Mouse (Mus musculus) CD8-positive naive resting alpha-beta T cell, adult 2 months (primary cell): ENCODE measurements around the gene Rpl36.

Experiments
- DNase-seq, 2 experiments: peaks; one replicate each; pipeline ENCODE4 v3.0.0; 2022; ENCODE audit warnings: low read depth in 2 of 2, low spot score in 2 of 2

Gene Rpl36

GRCm38 (mm10) chr17:56613236-56613844, at the start of gene Rpl36:
Rpl36 (plus strand) TSS chr17:56613416.
- DNase-seq: peak; percentile 93

DNA sequence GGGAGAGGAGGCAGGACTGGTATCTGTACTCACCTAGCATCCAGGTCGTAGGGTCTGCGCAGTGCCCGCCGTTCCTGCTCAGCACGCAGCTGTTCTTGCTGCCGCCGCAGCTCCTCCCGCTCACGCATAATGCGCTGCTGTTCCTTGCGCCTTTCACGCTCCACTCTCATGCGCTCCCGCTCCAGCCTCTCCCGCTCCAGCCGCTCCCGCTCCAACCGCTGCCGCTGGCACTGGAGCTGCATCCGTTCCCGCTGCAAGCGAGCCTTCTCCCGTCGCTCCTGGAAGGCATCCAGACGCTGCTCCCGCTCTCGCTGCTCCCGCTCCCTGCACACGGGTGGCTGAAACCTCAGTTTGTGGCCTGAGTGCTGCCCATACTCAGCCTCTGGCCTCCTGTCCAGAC, 46.9 kb upstream of the Rpl36 start:
- DNase-seq: no peak

- DNase-seq: no peak
These were observed 46.3 kb upstream of the Rpl36 start for GRCm38 (mm10) chr17:56566918-56567317.

DNA sequence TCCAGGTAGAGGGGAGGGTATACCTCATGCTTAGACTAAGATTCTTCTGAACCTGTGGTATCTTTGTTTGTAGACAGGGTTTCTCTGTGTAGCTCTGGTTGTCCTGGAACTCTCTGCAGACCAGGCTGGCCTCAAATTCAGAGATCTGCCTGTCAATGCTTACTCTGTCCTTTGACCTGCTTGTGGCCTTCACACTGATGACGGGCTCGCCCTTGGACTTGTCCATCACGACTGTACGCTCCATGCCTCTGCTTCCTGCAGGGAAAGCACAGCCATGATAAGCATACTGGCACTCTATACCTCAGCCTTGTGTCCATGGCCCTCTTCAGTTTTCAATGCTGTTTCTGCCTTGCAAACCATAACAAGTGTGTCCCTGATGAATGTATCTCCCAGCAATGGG, 45.8 kb upstream of the Rpl36 start:
- no peak for DNase-seq

DNA sequence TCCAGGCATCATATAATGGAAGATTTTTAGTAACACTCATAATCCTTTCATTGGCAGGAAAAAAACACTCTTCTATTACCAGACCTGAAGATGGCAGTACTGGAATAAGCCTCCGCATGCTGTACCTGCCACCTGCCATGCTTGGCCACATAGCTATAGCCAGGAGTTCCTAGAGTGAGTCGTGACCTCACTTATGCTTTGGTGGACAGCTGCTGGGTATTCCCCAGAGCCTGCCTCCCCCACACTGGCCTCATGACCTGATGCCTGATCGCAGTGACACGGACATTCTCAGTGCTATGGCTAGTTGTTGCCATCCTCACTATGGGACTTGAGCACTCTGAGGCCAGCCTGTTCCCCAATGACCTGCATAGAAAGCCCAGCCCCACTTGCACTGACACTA, 42.9 kb upstream of the Rpl36 start:
- DNase-seq: no peak

DNA sequence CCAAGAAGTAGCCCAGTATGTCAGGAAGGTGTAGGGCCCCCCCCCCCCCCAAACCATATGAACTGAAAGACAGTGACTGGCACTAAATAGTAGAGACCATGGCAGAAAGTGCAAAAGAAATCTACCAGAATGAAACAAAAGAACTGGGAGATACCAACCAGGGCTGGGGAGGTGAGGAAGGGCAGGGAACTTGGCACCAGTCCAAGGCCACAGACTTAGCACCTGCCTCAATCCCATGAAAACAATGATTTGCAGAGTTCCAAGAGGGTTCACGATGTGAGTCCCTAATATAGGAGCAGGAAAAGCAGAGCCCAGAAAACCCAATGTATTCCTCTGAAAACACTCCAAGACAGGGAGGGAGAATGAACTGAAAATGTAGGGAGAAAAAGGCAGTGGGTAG, 41.1 kb upstream of the Rpl36 start:
- no peak for DNase-seq

GRCm38 (mm10) chr17:56572939-56573338, 40.3 kb upstream of the Rpl36 start:
- no peak for DNase-seq

DNA sequence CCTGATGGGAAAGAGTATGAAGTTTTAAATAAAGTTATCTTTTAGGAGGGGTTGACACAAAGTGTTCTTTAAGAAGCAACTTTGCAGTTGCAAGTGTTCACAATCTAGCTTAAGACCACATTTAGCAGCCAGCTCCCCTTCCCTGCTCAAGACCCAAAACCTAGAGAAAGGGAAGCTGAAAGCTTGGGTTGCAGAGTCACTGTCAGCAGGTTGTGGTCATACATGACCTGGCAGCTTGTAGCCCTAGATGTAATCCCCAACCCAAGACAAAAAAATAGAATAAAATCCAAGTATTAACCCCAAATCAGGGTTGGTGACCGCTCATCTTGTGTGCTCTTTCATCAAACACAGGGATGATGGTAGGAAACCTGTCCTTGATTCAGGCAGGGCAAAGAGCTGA, 30.1 kb upstream of the Rpl36 start:
- no peak for DNase-seq

DNA sequence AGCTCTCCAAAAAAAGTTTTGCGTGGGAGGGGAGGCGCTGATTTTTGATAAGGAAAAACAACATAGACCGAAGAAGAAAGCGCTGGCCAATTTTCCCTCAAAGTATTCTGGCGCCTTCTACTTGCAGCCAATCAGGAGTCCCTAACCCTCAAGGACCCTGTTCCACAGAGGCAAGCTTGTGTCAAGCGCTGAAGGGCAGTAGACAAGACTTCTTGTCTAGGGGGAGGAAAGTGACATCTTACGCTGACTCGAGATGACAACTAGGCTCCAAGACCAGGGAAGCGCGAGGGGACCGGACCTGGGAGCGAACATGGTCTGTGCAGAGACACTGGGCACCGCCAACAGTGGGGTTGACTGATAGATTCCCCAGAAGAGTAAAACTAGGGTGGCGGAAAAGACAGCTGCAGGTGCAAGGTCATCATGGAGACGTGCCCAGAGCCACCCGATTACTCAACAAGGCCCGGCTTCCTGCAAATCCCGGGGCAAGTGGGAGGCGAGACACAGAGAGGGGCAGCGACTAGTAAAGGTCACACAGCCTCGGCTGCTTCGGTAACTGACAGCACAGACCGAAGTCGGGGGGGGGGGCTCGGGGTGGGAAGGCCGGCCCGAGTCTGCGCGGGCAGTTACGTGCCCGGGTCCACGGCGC, 29.5 kb upstream of the Rpl36 start:
- DNase-seq: peak; percentile 20 to 42

DNA sequence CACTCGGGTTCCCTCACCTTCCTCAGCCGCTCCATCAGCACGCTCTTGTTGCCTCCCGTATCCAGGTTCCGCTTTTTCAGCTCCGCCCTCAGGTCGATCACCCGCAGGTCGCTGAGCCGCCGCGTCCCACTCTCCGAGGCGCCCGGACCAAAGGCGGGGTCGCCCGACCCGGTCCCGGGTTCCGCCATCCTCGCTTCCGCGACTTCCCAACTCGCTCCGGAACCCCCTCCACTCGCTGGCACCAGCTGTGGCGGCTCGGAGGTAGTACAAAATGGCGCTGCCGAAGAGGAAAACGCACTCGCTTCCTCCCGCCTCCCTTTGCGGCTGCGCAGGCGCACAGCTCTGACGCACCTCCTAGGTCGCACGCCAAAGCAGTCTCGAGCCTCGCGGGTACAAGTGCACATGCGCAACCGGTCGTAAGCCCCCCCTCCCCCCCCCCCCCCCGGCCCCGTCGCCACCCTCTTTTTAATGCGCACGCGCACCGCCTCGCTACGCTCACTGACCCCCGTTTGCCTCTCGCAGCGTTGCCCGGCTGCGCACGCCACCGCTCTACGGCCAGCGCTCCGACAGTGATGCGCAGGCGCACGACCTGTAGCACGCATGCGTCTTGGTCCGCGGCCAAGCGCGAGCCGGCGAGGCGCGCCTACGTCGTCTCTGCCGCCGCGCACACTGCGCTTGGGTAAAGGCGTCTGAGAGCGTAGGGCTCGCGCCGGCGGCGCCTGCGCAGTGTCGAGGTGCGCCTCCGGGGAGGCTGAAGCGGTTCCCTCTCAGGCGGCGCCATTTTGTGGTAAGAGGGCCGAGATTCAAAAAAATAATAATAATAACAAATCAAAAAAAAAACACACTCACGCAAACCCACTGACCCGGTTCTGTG, 28.7 kb upstream of the Rpl36 start, which contains the start of the genes Safb2 and Safb:
Gene Safb2, minus strand, starts transcription at position 329 of the 874 bp plus-strand sequence.
Gene Safb, plus strand, starts transcription at position 569 of the 874 bp plus-strand sequence.
- DNase-seq: peak; percentile 98 to 100

GRCm38 (mm10) chr17:56585171-56585821, 27.9 kb upstream of the Rpl36 start:
- DNase-seq: peak in 1 of 2 experiments; percentile 59

GRCm38 (mm10) chr17:56587773-56588172, 25.4 kb upstream of the Rpl36 start:
- DNase-seq: no peak

DNA sequence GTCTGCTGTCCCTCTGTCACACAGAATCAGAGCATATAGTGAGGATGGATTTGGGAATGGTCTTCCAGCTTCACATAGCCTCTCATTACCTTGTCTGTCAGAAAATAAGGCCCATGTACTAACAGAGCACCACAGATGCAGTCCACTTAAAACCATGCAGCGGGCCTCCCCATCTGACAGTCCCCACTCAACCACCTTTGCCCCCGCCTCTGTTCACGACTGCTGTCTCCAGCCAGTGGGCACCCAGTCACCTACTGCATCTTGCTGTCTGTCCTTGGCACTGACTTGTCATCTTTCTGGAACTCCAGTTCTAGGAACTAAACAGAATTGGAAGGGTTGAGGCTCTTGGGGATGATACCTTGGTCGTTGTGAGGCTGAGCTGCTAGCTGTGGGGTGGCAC, 24.3 kb upstream of the Rpl36 start:
- DNase-seq: no peak

DNA sequence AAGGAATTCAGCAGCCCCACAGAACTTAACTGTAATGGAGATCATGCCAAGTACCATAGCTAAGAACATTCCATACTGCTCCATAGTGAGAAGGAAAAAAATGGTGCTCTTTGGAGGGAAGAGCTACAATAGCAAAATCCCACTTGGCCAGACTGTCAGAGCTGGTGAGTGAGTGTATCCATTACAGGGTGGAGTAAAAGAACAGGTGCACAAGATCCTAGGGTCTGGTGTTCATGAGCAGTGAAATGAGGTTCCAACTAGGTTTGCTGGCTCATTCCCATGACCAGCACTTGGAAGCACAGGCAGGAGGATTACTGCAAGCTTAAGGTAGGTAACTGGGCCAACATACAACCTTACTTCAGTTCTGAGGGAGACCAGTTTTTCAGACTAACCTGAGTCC, 20.7 kb upstream of the Rpl36 start:
- no peak for DNase-seq

DNA sequence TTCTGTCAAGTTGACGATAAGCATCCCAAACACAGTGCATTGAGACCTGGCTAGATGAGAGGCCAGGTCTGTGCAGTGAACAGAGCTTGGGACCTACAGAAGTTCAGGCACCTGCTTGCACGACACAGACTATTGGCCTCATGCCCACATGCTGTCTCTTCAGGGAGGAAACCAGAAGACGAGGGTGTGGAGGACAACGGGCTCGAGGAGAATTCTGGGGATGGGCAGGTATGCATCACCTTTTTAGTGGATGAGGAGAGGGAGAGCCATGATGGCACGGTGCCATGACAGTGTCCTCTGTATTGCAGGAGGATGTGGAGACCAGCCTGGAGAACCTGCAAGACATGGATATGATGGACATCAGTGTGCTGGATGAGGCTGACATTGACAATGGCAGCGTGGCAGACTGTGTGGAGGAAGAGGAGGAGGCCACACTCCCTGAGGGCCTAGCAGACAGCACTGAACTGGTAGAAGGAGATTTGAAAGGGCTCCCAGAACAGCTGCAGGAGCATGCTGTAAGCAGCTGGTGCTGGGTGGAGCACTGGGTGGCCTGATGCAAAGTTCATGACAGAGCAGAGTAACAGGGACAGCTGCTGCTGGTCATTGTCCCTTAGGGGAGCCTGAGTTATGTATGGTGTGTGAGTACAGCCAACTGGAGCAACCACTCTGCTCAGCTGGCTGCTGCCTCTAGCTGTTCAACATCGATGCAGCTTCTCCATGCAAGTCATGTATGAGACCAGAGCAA, 19.5 kb upstream of the Rpl36 start:
- no peak for DNase-seq

- no peak for DNase-seq
These were observed 9.8 kb upstream of the Rpl36 start for GRCm38 (mm10) chr17:56603186-56604069.

DNA sequence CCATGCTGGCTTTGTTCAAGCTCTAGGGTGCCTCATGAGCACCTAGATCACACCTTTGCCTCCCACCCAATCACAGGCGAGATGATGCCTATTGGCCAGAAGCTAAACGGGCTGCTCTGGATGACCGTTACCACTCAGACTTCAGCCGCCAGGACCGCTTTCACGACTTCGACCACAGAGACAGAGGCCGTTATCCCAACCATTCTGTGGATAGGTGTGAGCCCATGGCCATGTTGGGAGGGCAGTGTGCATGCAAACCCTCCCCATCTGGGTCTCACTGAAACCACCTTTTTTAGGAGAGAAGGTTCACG, 9.2 kb upstream of the Rpl36 start:
- DNase-seq: no peak

DNA sequence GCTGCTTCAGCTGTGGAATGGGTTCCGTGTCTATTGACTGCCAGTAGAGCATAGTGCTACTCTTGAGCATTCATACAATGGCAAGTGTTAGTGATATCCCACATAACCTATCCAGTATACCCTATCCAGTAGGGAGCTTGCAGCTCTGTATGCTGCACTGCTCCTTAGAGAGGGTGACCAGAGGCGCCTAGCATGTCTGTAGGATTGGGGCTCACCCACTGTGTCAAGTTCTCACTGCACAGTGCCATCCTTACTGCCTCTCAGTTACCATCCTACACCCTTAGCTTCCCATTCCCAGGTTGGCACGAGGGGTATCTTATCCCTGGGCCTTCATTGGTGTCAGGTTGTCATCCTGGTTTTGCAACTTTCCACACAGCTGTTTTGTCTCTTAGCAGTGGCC, 8.8 kb upstream of the Rpl36 start:
- DNase-seq: no peak

- no peak for DNase-seq
These were observed 7.8 kb upstream of the Rpl36 start for GRCm38 (mm10) chr17:56605431-56605830.

DNA sequence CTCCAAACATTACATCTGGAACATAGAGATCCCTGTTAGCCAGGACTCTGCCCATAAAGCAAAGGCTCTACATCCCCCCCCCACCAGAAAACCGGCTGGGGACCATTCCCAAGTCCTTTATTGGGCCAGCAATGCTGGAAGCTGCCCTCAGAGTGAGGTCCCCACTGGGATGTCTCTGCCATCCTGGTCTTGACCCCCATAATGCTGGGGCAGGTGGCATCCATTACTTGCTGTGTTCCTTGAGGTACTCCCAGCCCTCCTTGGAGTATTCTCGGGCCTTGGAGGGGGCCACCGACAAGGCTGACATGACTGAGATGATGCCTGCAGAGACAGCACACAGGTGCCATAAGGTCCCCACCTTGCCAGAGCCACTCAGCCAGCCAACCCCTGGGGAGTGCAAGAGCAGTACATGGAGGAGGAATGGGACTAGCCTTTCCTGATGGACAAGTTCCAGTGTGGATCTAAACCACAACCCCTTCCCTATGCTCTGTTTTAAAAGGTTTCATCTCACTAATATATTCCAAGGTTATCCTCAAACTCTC, 5.6 kb upstream of the Rpl36 start:
- DNase-seq: no peak
